Mouse (Mus musculus): Measurements from ENCODE around the gene Ntrk3.

GRCm38 (mm10) chr7:78183396-78183795 is 554.4 kb downstream of the Ntrk3 start:
- TF ChIP-seq CTCF (IDR thresholded peaks at IDR 0.05; ENCODE audit: low read depth) = no peak
- no peak for TF ChIP-seq EP300 (optimal IDR thresholded peaks at IDR 0.05)
